Mouse (Mus musculus): Measurements from ENCODE around the gene Slc25a35.
"Not testable (repeated sequence)": the region's sequence is repeated elsewhere in the genome, so short reads cannot be mapped to it uniquely, and the experiment has no call there.

DNA sequence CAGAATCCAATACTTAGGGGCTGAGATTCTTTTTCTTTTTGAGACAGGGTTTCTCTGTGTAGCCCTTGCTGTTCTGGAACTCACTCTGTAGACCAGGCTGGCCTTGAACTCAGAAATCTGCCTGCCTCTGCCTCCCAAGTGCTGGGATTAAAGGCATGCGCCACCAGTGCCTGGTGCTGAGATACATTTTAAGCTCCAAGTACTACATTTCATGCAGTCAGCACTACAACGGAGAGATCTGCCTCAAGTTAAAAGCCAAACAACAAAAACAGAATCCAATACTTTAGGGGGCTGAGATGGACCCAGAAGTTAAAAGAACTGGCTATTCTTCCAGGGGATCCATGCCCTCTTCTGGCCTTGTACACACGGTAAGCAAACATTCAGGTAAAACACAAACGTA, 34.9 kb downstream of the Slc25a35 start:
- TF ChIP-seq EP300 (IDR thresholded peaks at IDR 0.05; ENCODE audit: insufficient read depth, low read depth, low read length); CTCF (IDR thresholded peaks at IDR 0.05); POLR2A (IDR thresholded peaks at IDR 0.05; ENCODE audit: insufficient read depth, low read depth, low read length): not testable (repeated sequence)

Data from heart, adult 2 months (tissue).